Mouse (Mus musculus) kidney, adult 2 months (tissue): Measurements from ENCODE around the gene Cdon.

ENCODE experiments used
- CTCF ChIP-seq: fragments of 200-500 bp; conservative IDR thresholded peaks from 2 replicates; pipeline ENCODE4 v1.5.1; 2011; ENCODE audit warnings: low read depth, mild to moderate bottlenecking, control low read depth, low read length, moderate library complexity, mixed read lengths; ENCODE audit not compliant: insufficient read depth, insufficient read length
- POLR2A ChIP-seq: fragments of 200-500 bp; IDR thresholded peaks from one replicate; pipeline ENCODE4 v1.6.1; 2011; ENCODE audit warnings: low read depth, low read length, control low read depth

DNA sequence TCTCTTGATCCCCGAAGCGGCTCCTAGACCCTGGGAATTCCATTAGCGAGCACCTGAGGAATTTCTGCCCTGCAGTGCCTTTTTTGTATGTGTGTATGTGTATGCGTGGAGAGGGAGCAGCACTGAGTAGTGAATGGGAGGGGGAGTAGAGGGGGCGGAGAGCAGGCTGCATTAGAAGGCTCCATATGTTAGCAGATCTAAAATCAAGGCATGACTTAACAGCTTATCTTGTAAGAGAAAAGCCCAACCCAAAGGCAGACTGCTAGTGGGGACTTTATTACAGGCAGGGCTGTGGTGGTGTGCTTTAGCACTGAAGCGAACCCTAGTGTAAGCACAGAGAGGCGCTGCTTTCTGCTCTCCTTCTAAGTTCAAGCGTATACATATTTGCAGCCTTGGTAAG is 3.7 kb downstream of the Cdon start:
- no peak for TF ChIP-seq POLR2A
- no peak for TF ChIP-seq CTCF
